22 mouse cellular contexts compared by ENCODE assay signal in genomic region chr12:4374816-4375493, GRCm38 (mm10).
DNase-seq lines count a peak whose midpoint lies in the region; ATAC-seq and TF ChIP-seq lines count a peak whose summit lies in the region.
"Had no signal": no experiment of that assay in that cellular context is flagged by ENCODE, and none has a peak within 500 bp of the region (broad histone marks: within the 10 kb centered on the region; RNA-seq: fewer than 3 reads in every experiment).

No protein-coding gene starts in this region.

- no peak for TF ChIP-seq CTCF in lung, adult 2 months (IDR thresholded peaks at IDR 0.05; ENCODE audit: insufficient read depth, low read length)
- no peak for TF ChIP-seq CTCF in stomach, postnatal 0 days (IDR thresholded peaks at IDR 0.05; ENCODE audit: low read depth)

- H3K9ac ChIP-seq in kidney, embryonic 15.5 days, result no peak overlapping the region
- no peak overlapping the region for H3K9ac ChIP-seq in forebrain, embryonic 14.5 days (ENCODE audit: low read length)
- no peak overlapping the region for H3K9ac ChIP-seq in stomach, postnatal 0 days (ENCODE audit: low read length)
- H3K9ac ChIP-seq: embryonic facial prominence, embryonic 12.5 days; heart, embryonic 13.5 days; hindbrain, embryonic 12.5 days had no signal

- no peak overlapping the region for H3K4me2 ChIP-seq in kidney, embryonic 15.5 days
- no peak overlapping the region for H3K4me2 ChIP-seq in forebrain, embryonic 14.5 days (ENCODE audit: low read length)
- no peak overlapping the region for H3K4me2 ChIP-seq in stomach, postnatal 0 days (replicated peaks; ENCODE audit: low read depth)
- H3K4me2 ChIP-seq: embryonic facial prominence, embryonic 12.5 days; heart, embryonic 13.5 days; hindbrain, embryonic 12.5 days had no signal

- no peak for TF ChIP-seq EP300 in stomach, postnatal 0 days (optimal IDR thresholded peaks at IDR 0.05)

- no peaks in the 10 kb centered on the region for H3K9me3 ChIP-seq in kidney, embryonic 15.5 days (replicated peaks)
- no peaks in the 10 kb centered on the region for H3K9me3 ChIP-seq in forebrain, embryonic 10.5 days
- H3K9me3 ChIP-seq in forebrain, embryonic 14.5 days (replicated peaks; ENCODE audit: control insufficient read depth, low read length), result no peaks in the 10 kb centered on the region
- H3K9me3 ChIP-seq in stomach, postnatal 0 days (ENCODE audit: control insufficient read depth, low read length), result no peaks in the 10 kb centered on the region
- H3K9me3 ChIP-seq: embryonic facial prominence, embryonic 12.5 days; heart, embryonic 13.5 days; hindbrain, embryonic 12.5 days had no signal

- peaks cover 3% of the 10 kb centered on the region; the same call in 1 of the 2 replicates for H3K4me1 ChIP-seq in kidney, embryonic 15.5 days
- H3K4me1 ChIP-seq in forebrain, embryonic 10.5 days, result peaks cover 10% of the 10 kb centered on the region
- H3K4me1 ChIP-seq in forebrain, embryonic 14.5 days (ENCODE audit: control insufficient read depth, insufficient read depth, low read length), result peaks cover 8% of the 10 kb centered on the region
- H3K4me1 ChIP-seq in lung, adult 2 months (ENCODE audit: control insufficient read depth, insufficient read depth, low read length), result peaks cover 5% of the 10 kb centered on the region; the same call in 1 of the 2 replicates
- H3K4me1 ChIP-seq in stomach, postnatal 0 days (replicated peaks; ENCODE audit: control insufficient read depth, insufficient read depth), result no peaks in the 10 kb centered on the region

- 0 out of 2 replicates have a peak, but pooled peaks have one; percentile 43 for ATAC-seq in kidney, embryonic 15.5 days (replicated peaks; ENCODE audit: low FRiP score)
- ATAC-seq in forebrain, embryonic 14.5 days, result peak; percentile 73
- ATAC-seq in stomach, postnatal 0 days (ENCODE audit: low FRiP score, low TSS enrichment), result no peak
- ATAC-seq: hindbrain, embryonic 16.5 days; inflammation-experienced regulatory T-cells, adult 6 months; intestine, postnatal 0 days had no signal

- no peak for DNase-seq in kidney, postnatal 4 days
- peak; percentile 50 for DNase-seq in Muller cell, postnatal 12 days (ENCODE audit: inconsistent ontology term)
- no peak for DNase-seq in forebrain, embryonic 10.5 days (ENCODE audit: extremely low spot score, low spot score)
- peak; percentile 79 for DNase-seq in forebrain, embryonic 14.5 days (ENCODE audit: low spot score)
- no peak for DNase-seq in lung, adult 2 months
- no peak for DNase-seq in right cerebral cortex, adult 18-20 months
- DNase-seq in stomach, postnatal 0 days (ENCODE audit: low spot score), result no peak
- DNase-seq: adrenal gland, adult 8-10 months; adrenal gland, postnatal 36 days; cerebellum, adult 11 months; cerebellum, adult 8-10 months; cerebellum, postnatal 14 days; gastrocnemius, postnatal 25 days; heart, postnatal 4 days had no signal

- no peak overlapping the region for H3K4me3 ChIP-seq in kidney, embryonic 15.5 days (replicated peaks)
- no peak overlapping the region for H3K4me3 ChIP-seq in forebrain, embryonic 10.5 days
- no peak overlapping the region for H3K4me3 ChIP-seq in forebrain, embryonic 14.5 days (ENCODE audit: low read depth, low read length)
- no peak overlapping the region for H3K4me3 ChIP-seq in lung, adult 2 months (replicated peaks; ENCODE audit: extremely low read depth, low read depth, low read length)
- H3K4me3 ChIP-seq in stomach, postnatal 0 days (ENCODE audit: low read depth, low read length), result no peak overlapping the region
- H3K4me3 ChIP-seq: embryonic facial prominence, embryonic 12.5 days; heart, embryonic 13.5 days; hindbrain, embryonic 12.5 days had no signal

- no peak for TF ChIP-seq POLR2A in lung, adult 2 months (IDR thresholded peaks at IDR 0.05; ENCODE audit: borderline replicate concordance, extremely low read depth, low read depth, low read length)

- H3K27ac ChIP-seq in kidney, embryonic 15.5 days, result peak overlapping the region; percentile 37; the same call in 1 of the 2 replicates
- 0 out of 2 replicates have a peak overlapping the region, but pooled peaks have one; percentile 9 for H3K27ac ChIP-seq in forebrain, embryonic 10.5 days
- H3K27ac ChIP-seq in forebrain, embryonic 14.5 days (ENCODE audit: low read depth, low read length), result peak overlapping the region; percentile 81; the same call in 1 of the 2 replicates
- H3K27ac ChIP-seq in stomach, postnatal 0 days (replicated peaks), result no peak overlapping the region
- H3K27ac ChIP-seq: embryonic facial prominence, embryonic 12.5 days; heart, embryonic 13.5 days; hindbrain, embryonic 12.5 days had no signal

- H3K36me3 ChIP-seq in kidney, embryonic 15.5 days, result no peaks in the 10 kb centered on the region
- no peaks in the 10 kb centered on the region for H3K36me3 ChIP-seq in forebrain, embryonic 10.5 days (replicated peaks)
- H3K36me3 ChIP-seq in forebrain, embryonic 14.5 days (ENCODE audit: control insufficient read depth, insufficient read depth, low read length), result no peaks in the 10 kb centered on the region
- no peaks in the 10 kb centered on the region for H3K36me3 ChIP-seq in stomach, postnatal 0 days (ENCODE audit: control insufficient read depth, insufficient read depth, low read length)
- H3K36me3 ChIP-seq: embryonic facial prominence, embryonic 12.5 days; heart, embryonic 13.5 days; hindbrain, embryonic 12.5 days had no signal

- 71% methylated on average over 6 of the region's 6 CpGs for WGBS in kidney, embryonic 15.5 days
- 83% methylated on average over 6 of the region's 6 CpGs for WGBS in forebrain, embryonic 10.5 days
- 25% methylated on average over 6 of the region's 6 CpGs for WGBS in forebrain, embryonic 14.5 days
- WGBS in lung, adult 2 months, result 83% methylated on average over 6 of the region's 6 CpGs
- WGBS in stomach, postnatal 0 days, result 79% methylated on average over 6 of the region's 6 CpGs

- no peaks in the 10 kb centered on the region for H3K27me3 ChIP-seq in kidney, embryonic 15.5 days
- H3K27me3 ChIP-seq in forebrain, embryonic 10.5 days (ENCODE audit: poor library complexity, severe bottlenecking), result no peaks in the 10 kb centered on the region
- no peaks in the 10 kb centered on the region for H3K27me3 ChIP-seq in forebrain, embryonic 14.5 days (replicated peaks; ENCODE audit: control insufficient read depth, insufficient read depth, low read length)
- no peaks in the 10 kb centered on the region for H3K27me3 ChIP-seq in stomach, postnatal 0 days (ENCODE audit: control insufficient read depth, insufficient read depth, low read length)
- H3K27me3 ChIP-seq: CH12.LX; embryonic facial prominence, embryonic 12.5 days; heart, embryonic 13.5 days; hindbrain, embryonic 12.5 days had no signal

Comparison
In these comparisons a context has a peak if more than half of its experiments do, and no peak if none do; other contexts are left out.
1. DNase-seq: peak in Muller cell, postnatal 12 days (single experiment) and forebrain, embryonic 14.5 days (single experiment); none in kidney, postnatal 4 days (0 of 2), forebrain, embryonic 10.5 days (single experiment), lung, adult 2 months (single experiment), right cerebral cortex, adult 18-20 months (single experiment) and stomach, postnatal 0 days (single experiment).